Mouse (Mus musculus): Measurements from ENCODE around the gene Tmem79. TPM values are rescaled to one million over a fixed set of nuclear protein-coding genes. Genes with fewer than 3 reads are reported as not detected.
"Not testable (repeated sequence)": the region's sequence is repeated elsewhere in the genome, so short reads cannot be mapped to it uniquely, and the experiment has no call there.

The Tmem79 gene
- polyA plus RNA-seq, 1 experiment from 2014 or later, result 36.0 TPM

DNA sequence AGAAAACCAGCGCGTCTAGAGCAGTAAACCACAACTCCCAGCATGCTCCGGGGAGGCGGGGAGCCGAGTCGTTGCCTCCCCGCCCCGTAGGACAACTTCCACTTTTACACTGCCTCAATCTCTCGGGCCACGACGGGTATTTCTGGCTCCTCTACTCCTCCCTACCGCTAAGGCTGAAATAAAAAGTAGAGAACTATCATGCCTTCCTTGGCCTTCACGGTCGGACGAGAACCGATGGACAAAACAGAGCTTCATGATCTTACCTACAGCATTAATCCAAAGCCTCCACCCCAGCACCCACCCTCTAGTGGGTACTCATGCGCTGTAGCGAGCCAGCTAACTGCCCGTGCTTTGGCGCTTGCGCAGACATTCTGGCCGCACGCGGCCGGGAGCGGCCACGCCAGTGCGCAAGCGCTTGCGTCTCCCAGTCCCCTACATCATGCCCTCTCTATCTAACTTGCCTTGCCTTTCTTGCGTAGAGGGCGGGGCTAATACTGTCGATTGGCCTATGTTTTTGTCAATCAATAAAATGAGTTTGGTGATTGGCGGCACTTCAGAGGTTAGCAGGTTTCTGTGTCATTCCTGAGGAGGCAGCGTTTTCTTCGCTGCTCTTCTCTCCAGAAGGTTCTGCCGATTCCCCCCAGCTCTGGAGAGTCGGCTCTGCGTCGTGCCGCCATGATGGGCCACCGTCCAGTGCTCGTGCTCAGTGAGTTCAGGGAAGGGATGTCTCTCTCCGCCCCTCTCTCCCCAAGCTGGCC, 39.2 kb downstream of the Tmem79 start, which contains the start of the genes Tsacc and Cct3:
Gene Tsacc (minus strand): TSS at position 439 of the 758 bp plus-strand sequence.
Gene Cct3 (plus strand): TSS at position 556 of the 758 bp plus-strand sequence.
- H3K4me3 ChIP-seq, result peak within 1 kb of the TSS; percentile 70
- under 1% methylated on average over 44 of the region's 44 CpGs for WGBS
- H3K9ac ChIP-seq, result peak within 1 kb of the TSS; percentile 80
- H3K4me2 ChIP-seq, result peak within 1 kb of the TSS; percentile 64
- no peaks in the 10 kb centered on the region for H3K27me3 ChIP-seq
- H3K27ac ChIP-seq, result peak within 1 kb of the TSS; percentile 94
- H3K9me3 ChIP-seq, result no peaks in the 10 kb centered on the region
- peaks cover 11% of the 10 kb centered on the region for H3K4me1 ChIP-seq
- peaks cover 25% of the 10 kb centered on the region for H3K36me3 ChIP-seq
- ATAC-seq (ENCODE audit: insufficient number of reproducible peaks, low FRiP score, low TSS enrichment, low read depth), result peak; percentile 99

DNA sequence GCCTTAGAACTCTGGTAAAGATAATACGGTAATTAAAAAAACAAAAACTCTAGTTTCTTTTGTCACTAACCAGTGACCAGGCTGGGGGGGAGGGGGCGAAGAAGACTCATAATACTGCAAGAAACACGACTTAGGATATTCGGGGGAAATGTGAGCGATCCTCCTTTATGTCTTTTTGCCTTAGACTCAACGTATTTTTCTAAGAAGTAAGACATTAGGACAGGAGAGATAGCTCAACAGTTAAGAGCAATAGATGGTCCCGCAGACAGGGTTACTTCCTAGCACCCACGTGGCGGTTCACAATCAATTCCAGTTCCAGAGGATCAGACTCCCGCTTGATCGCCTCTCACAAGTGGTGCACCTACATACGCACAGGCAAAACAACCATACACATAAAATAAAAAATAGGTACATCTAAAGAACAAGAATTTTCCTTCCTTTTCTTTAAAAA, 39.8 kb downstream of the Tmem79 start:
- ATAC-seq (ENCODE audit: insufficient number of reproducible peaks, low FRiP score, low TSS enrichment, low read depth), result no peak

DNA sequence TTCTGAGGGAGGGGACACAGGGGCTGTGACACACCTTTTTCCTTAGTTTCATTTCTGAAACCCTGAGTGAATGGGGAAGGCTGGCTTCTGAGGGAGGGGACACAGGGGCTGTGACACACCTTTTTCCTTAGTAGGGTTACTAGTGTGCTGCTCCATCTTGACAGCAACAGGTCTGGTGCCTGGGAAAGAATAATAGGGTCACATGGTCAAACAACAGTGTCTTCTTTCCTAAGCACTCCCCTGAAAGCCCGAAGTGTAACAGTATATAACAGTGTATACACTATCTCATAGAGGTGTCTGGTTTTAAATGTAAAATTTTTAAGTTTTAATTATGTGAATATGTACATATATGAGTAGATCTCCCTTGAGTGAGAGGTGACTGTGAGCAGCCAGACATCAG, 40.7 kb downstream of the Tmem79 start:
- not testable (repeated sequence) for H3K27me3 ChIP-seq; H3K9ac ChIP-seq; ATAC-seq (ENCODE audit: insufficient number of reproducible peaks, low FRiP score, low TSS enrichment, low read depth); H3K9me3 ChIP-seq; H3K27ac ChIP-seq
- H3K4me2 ChIP-seq, result 0 out of 2 replicates have a peak overlapping the region, but pooled peaks have one; percentile 56
- peaks cover 11% of the 10 kb centered on the region for H3K4me1 ChIP-seq
- 0 out of 2 replicates have a peak overlapping the region, but pooled peaks have one; percentile 70 for H3K4me3 ChIP-seq
- WGBS, result 79% methylated on average over 1 of the region's 1 CpGs
- peaks cover 10% of the 10 kb centered on the region for H3K36me3 ChIP-seq

More for the DNA sequence above, 39.8 kb downstream of the Tmem79 start:
- H3K27ac ChIP-seq, result peak overlapping the region; percentile 94
- 2% methylated on average over 12 of the region's 12 CpGs for WGBS
- peaks cover 11% of the 10 kb centered on the region for H3K4me1 ChIP-seq
- H3K27me3 ChIP-seq, result no peaks in the 10 kb centered on the region
- peak overlapping the region; percentile 54 for H3K9ac ChIP-seq
- peak overlapping the region; percentile 70 for H3K4me3 ChIP-seq
- peak overlapping the region; percentile 56 for H3K4me2 ChIP-seq
- H3K36me3 ChIP-seq, result peaks cover 19% of the 10 kb centered on the region
- H3K9me3 ChIP-seq, result no peaks in the 10 kb centered on the region

DNA sequence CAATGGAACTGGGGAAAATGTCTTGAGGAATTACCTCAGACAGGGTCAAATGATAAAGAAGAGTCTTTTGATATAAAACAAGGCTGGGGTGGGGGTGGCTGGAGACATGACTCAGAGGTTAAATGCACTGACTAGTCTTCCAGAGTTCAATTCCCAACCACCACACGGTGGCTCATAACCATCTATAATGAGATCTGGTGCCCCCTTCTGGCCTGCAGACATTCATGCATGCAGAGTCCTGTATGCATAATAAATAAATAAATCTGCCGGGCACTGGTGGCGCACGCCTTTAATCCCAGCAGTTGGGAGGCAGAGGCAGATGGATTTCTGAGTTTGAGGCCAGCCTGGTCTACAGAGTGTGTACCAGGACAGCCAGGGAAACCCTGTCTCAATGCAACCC, 44.0 kb downstream of the Tmem79 start:
- Histone ChIP-seq H3K27ac (no peak overlapping the region), H3K4me2 (no peak overlapping the region), H3K36me3 (no peaks in the 10 kb centered on the region), H3K9me3 (no peaks in the 10 kb centered on the region), H3K9ac (no peak overlapping the region), H3K4me3 (no peak overlapping the region), H3K4me1 (0 out of 2 replicates have a peak, but pooled peaks cover 3% of the 10 kb centered on the region), H3K27me3 (no peaks in the 10 kb centered on the region)
- WGBS, result 55% methylated on average over 4 of the region's 4 CpGs
- ATAC-seq (ENCODE audit: insufficient number of reproducible peaks, low FRiP score, low TSS enrichment, low read depth), result no peak

DNA sequence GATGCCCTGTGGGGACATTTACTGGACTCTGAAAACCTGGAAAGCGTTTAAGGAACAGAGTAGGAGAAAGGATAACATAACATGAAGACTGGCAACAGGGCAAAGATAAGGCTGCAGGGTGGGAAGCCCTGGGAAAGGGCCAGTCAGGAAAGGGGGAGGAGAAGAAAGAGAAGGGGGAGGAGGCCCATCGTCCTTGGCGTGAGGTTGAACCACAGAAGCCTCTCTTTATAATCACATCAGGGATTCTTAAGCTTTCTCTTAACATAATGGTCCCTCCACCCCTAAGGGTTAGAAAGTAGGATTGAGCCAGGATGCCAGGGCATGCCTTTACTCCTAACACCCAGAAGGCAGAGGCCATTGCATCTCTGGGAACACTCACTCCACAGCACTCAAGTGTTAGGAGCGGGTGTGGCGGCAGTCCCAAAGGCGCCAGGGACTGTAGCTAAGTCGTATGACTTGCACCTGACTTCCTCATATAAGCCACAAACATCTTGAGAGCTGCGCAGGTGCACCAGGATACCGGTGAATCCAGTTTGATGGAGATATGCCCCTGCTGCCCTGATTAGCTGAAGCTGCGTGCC, 47.7 kb downstream of the Tmem79 start:
- not testable (repeated sequence) for H3K27ac ChIP-seq; H3K36me3 ChIP-seq; H3K9ac ChIP-seq; H3K27me3 ChIP-seq; H3K9me3 ChIP-seq; ATAC-seq (ENCODE audit: insufficient number of reproducible peaks, low FRiP score, low TSS enrichment, low read depth); H3K4me2 ChIP-seq; H3K4me3 ChIP-seq; H3K4me1 ChIP-seq
- 82% methylated on average over 10 of the region's 10 CpGs for WGBS

DNA sequence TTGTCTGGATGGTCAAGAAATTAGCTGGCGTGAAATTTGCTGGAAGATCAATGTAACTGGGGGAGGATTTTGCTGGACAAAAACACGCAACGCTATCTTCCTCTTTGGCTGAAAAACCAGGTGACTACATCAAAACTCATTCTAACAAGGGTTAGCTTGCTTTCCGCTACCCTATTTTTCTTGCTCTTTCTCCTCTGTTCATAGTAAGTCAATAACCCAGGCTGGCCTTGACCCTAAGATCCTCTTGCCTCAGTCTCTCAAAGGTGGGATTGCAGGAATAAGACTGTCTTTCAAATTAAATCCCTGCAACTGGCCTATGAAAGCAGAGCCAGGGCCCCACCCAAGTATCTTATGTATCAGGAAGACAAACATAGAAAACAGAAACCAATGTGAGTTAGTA, 48.8 kb downstream of the Tmem79 start, which contains the start of gene Gm38392:
Gene Gm38392 (minus strand): TSS at position 101 of the 400 bp plus-strand sequence.
- no peak for ATAC-seq (ENCODE audit: insufficient number of reproducible peaks, low FRiP score, low TSS enrichment, low read depth)
- Histone ChIP-seq H3K9me3 (no peaks in the 10 kb centered on the region), H3K4me2 (no peak within 1 kb of the TSS), H3K27me3 (no peaks in the 10 kb centered on the region), H3K4me1 (no peaks in the 10 kb centered on the region), H3K27ac (no peak within 1 kb of the TSS), H3K36me3 (0 out of 2 replicates have a peak, but pooled peaks cover 3% of the 10 kb centered on the region), H3K9ac (no peak within 1 kb of the TSS), H3K4me3 (no peak within 1 kb of the TSS)
- WGBS, result 98% methylated on average over 4 of the region's 4 CpGs

DNA sequence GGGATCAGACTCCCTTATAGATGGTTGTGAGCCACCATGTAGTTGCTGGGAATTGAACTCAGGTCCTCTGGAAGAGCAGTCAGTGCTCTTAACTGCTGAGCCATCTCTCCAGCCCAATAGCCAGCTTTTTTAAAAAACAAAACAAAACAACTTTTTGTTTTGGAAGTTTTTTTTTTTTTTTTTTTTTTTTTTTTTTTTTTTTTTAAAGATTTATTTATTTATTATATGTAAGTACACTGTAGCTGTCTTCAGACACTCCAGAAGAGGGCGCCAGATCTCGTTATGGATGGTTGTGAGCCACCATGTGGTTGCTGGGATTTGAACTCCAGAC, 50.4 kb downstream of the Tmem79 start:
- not testable (repeated sequence) for H3K4me2 ChIP-seq; H3K27ac ChIP-seq; H3K4me1 ChIP-seq; ATAC-seq (ENCODE audit: insufficient number of reproducible peaks, low FRiP score, low TSS enrichment, low read depth); H3K36me3 ChIP-seq; H3K27me3 ChIP-seq; H3K9me3 ChIP-seq; H3K9ac ChIP-seq; H3K4me3 ChIP-seq
- WGBS, result 67% methylated on average over 2 of the region's 2 CpGs

DNA sequence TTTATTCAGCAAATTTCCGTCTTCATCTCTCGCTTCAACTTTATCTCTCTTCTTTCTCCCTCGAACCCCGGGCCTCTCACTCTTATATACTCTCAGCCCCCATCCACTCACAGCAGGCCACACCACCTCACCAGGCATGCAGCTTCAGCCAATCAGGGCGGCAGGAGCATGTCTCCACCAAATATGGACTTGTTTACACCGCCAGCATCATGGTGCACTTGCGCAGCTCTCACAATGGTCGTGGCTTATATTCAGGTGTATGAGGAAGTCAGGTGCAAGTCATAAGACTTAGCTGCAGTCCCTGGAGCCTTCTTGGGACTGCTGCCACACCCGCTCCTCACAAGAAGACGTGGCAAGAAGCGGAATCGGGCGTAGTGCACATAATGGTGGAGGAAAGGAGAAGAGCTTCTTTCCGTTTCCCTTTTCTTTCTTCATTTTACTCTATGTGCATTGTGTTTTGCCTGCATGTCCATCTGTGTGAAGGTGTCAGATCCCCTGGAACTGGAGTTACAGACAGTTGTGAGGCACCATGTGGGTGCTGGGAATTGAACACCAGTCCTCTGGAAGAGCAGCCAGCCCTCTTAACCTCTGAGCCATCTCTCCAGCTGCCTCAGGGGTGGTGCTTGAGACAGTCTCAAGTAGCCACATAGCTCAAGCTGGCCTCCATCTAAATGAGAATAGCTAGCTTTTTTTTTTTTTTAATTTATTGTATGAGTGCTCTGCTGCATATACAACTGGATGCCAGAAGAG, 51.0 kb downstream of the Tmem79 start:
- H3K4me2 ChIP-seq; ATAC-seq (ENCODE audit: insufficient number of reproducible peaks, low FRiP score, low TSS enrichment, low read depth); H3K4me3 ChIP-seq; H3K9ac ChIP-seq; H3K27me3 ChIP-seq; H3K27ac ChIP-seq; H3K36me3 ChIP-seq; H3K9me3 ChIP-seq; H3K4me1 ChIP-seq: not testable (repeated sequence)
- 93% methylated on average over 14 of the region's 14 CpGs for WGBS

DNA sequence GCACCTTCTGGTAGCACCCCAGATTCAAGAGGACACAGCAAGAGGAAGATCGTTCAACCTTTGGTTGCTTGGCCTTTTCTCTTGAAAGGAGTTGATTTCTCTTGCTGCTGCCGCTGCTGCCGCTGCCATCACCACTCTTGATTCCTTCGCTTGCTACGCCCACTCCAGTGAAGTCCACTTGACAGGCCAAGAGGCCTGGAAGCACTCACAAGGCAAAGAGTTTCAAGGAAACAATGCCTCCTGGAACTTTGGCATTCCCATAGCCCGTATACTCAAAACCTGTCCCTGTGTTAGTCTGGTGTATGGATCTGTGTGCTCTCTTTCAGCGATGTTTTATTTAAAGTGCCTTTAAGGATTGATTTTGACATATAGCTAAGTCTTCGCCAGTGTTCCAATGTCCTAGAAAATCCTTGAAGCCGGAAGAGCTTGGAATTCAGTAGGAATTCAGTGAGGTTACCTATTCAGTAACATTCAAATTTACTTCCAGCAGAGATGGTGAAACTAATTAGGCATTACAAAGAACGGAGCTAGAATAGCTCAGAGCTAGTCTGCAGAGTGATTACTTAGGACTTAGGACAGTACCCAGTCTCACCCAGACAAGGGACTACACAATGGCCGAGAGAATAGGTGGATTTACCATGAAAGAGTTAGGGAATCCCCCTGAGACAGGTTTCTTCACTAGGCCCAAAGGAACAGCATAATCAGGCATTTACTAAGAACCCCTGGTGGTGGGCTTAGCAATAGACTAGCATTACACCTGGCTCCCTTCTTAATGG, 54.6 kb downstream of the Tmem79 start:
- 73% methylated on average over 11 of the region's 11 CpGs for WGBS
- not testable (repeated sequence) for ATAC-seq (ENCODE audit: insufficient number of reproducible peaks, low FRiP score, low TSS enrichment, low read depth); H3K4me1 ChIP-seq; H3K4me3 ChIP-seq; H3K36me3 ChIP-seq; H3K27me3 ChIP-seq; H3K4me2 ChIP-seq; H3K27ac ChIP-seq; H3K9ac ChIP-seq; H3K9me3 ChIP-seq

DNA sequence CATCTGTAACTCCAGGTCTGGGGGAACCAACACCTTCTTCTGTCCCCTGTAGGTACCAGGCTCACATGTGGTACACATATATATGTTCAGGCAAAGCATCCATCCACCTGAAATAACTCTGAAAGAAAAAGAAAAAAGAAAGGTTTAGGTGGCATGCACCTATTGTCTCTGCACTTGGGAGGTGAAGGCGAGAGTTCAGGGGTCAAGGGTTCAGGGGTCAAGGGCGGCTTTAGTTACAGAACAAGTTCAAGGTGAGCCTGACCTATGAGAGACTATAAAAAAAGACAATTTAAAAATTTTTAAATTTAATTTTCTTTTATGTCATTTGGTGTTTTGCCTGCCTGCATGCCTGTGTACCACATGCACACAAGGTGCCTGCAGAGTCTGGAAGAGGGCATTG, 55.9 kb downstream of the Tmem79 start:
- WGBS, result 90% methylated on average over 2 of the region's 2 CpGs
- no peaks in the 10 kb centered on the region for H3K4me1 ChIP-seq
- no peak overlapping the region for H3K4me3 ChIP-seq
- no peaks in the 10 kb centered on the region for H3K27me3 ChIP-seq
- H3K36me3 ChIP-seq, result no peaks in the 10 kb centered on the region
- no peak overlapping the region for H3K9ac ChIP-seq
- no peak for ATAC-seq (ENCODE audit: insufficient number of reproducible peaks, low FRiP score, low TSS enrichment, low read depth)
- H3K27ac ChIP-seq, result no peak overlapping the region
- no peak overlapping the region for H3K4me2 ChIP-seq
- no peaks in the 10 kb centered on the region for H3K9me3 ChIP-seq

Data from limb, embryonic 15.5 days (tissue).